Mouse (Mus musculus) forebrain, embryonic 10.5 days (tissue): Measurements from ENCODE around the gene Xlr4b. TPM values are rescaled to one million over a fixed set of nuclear protein-coding genes. Genes with fewer than 3 reads are reported as not detected.

Experiments used
- polyA plus RNA-seq: library from polyadenylated mRNA; unstranded; fragments of >200 nt; fragmentation: Nextera tagmentation; extraction: Ambion mirVana; gene quantifications from 2 replicates; pipeline ENCODE4 v1.2.1, GENCODE M21; 2016

Gene Xlr4b
- polyA plus RNA-seq, 1 experiment from 2014 or later = 0.37 TPM

Other genes starting within 250 kb of the Xlr4b start
- gene Zfp185, start 227.0 kb upstream of the Xlr4b start, polyA plus RNA-seq = 3.9 and 4.2 TPM in 2 replicates
- 0.10 and 0.16 TPM in 2 replicates for gene Pnma5, start 177.2 kb upstream of the Xlr4b start, polyA plus RNA-seq
- gene Pnma3, start 149.5 kb upstream of the Xlr4b start, polyA plus RNA-seq = 0.21 and 0.29 TPM in 2 replicates
- gene Xlr4a, start 131.9 kb upstream of the Xlr4b start, polyA plus RNA-seq = 0.46 and 0.61 TPM in 2 replicates
- 1.8 and 3.0 TPM in 2 replicates for gene Xlr3a, start 117.2 kb upstream of the Xlr4b start, polyA plus RNA-seq
- gene Gm14685, start 97.3 kb upstream of the Xlr4b start, polyA plus RNA-seq = 0.05 TPM in 1 of 2 replicates, not detected in the other
- not detected in 2 replicates for gene Xlr5b, start 65.5 kb upstream of the Xlr4b start, polyA plus RNA-seq
- gene DXBay18, start 64.9 kb upstream of the Xlr4b start, polyA plus RNA-seq = not detected in 2 replicates
- not detected in 2 replicates for gene Spin2d, start 37.3 kb upstream of the Xlr4b start, polyA plus RNA-seq
- gene Xlr3b, start 22.1 kb upstream of the Xlr4b start, polyA plus RNA-seq = 8.7 and 9.1 TPM in 2 replicates
- 10.9 TPM in 2 replicates for gene F8a, start 14.0 kb downstream of the Xlr4b start, polyA plus RNA-seq
- not detected in 2 replicates for gene Xlr4c, start 28.8 kb downstream of the Xlr4b start, polyA plus RNA-seq
- gene Xlr3c, start 51.1 kb downstream of the Xlr4b start, polyA plus RNA-seq = not detected in 2 replicates
- gene Xlr5a, start 78.6 kb downstream of the Xlr4b start, polyA plus RNA-seq = not detected in 2 replicates
- not detected in 2 replicates for gene Xlr5c, start 78.6 kb downstream of the Xlr4b start, polyA plus RNA-seq
- gene Gm45015, start 122.5 kb downstream of the Xlr4b start, polyA plus RNA-seq = not detected in 2 replicates
- gene Zfp275, start 128.3 kb downstream of the Xlr4b start, polyA plus RNA-seq = 16.7 and 17.7 TPM in 2 replicates
- gene Gm18336, start 184.4 kb downstream of the Xlr4b start, polyA plus RNA-seq = not detected in 2 replicates
- 0.17 and 0.19 TPM in 2 replicates for gene Zfp92, start 196.8 kb downstream of the Xlr4b start, polyA plus RNA-seq
- gene Trex2, start 221.0 kb downstream of the Xlr4b start, polyA plus RNA-seq = not detected in 2 replicates
- gene Haus7, start 244.7 kb downstream of the Xlr4b start, polyA plus RNA-seq = 87.8 and 88.7 TPM in 2 replicates